Mouse (Mus musculus): ENCODE results near the gene Focad.

DNA sequence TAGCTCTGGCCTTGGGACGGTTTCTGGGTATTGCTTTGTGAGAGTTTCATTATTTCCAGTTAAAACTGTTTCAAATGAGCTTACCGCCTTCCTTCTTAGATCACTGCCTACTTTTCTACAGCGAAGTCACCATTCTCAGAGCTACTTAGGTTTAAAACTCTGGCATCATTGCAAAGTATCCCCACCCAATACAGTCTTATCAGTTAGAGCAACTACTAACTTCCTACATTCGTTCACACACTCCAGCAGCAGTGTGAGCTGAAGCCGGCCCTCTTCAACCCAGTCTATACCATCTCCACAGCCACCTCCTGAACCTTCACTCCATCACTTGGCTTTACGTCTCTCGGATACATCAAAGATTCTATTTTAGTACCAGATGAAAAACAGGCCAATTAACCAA, 346.4 kb downstream of the Focad start:
- TF ChIP-seq CTCF (IDR thresholded peaks at IDR 0.05; ENCODE audit: borderline replicate concordance, insufficient read depth, low read depth, low read length) (no peak), POLR2A (IDR thresholded peaks at IDR 0.05; ENCODE audit: borderline replicate concordance, insufficient read depth, low read length) (no peak)

All from cerebellum, adult 2 months (tissue).